Comparison of ENCODE assay signal across 18 mouse cellular contexts in the genomic region with DNA sequence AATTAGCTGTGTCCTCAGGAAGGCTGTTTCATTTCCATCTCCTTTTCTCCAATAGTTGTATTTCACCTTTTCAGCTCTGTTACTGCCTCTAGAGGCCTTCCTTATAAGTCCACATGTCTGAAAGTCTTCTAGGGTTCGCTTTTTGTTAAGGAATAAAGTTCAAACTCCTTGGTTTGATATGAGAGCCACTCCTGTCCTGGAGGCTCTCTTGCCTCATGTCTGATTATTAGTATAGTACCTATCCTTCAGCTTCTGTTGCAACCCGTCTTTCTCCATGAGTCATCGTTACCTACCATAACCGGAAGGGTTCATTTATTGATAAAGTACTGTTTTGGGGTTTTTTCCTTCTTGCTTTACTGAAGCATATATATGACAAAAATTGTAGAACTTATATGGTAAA.
"Had no signal": no experiment of that assay in that cellular context is flagged by ENCODE, and none has a peak within 500 bp of the region (broad histone marks: within the 10 kb centered on the region; RNA-seq: fewer than 3 reads in every experiment).

No protein-coding gene starts in this region.

- H3K9ac ChIP-seq: lung, embryonic 14.5 days; midbrain, embryonic 12.5 days; neural tube, embryonic 13.5 days; neural tube, embryonic 15.5 days had no signal

- ATAC-seq: midbrain, embryonic 16.5 days had no signal

- H3K4me3 ChIP-seq: midbrain, embryonic 10.5 days; midbrain, embryonic 12.5 days; myocyte; neural tube, embryonic 13.5 days; neural tube, embryonic 15.5 days had no signal

- H3K27ac ChIP-seq: midbrain, embryonic 10.5 days; midbrain, embryonic 12.5 days; neural tube, embryonic 13.5 days; neural tube, embryonic 15.5 days had no signal

- DNase-seq: lung, embryonic 14.5 days; lung, postnatal 10 days; lung, postnatal 4 days; midbrain, embryonic 14.5 days; retina, postnatal 1 day; right cerebral cortex, adult 18-20 months; right cerebral cortex, postnatal 25 days; right cerebral cortex, postnatal 4 days; spleen, adult 18-20 months; thymus, adult 18-20 months; thymus, postnatal 14 days; thymus, postnatal 36 days had no signal

- H3K36me3 ChIP-seq: midbrain, embryonic 12.5 days; neural tube, embryonic 13.5 days; neural tube, embryonic 15.5 days had no signal

- H3K4me2 ChIP-seq: lung, embryonic 14.5 days; midbrain, embryonic 12.5 days; neural tube, embryonic 13.5 days; neural tube, embryonic 15.5 days had no signal

- H3K27me3 ChIP-seq: midbrain, embryonic 12.5 days; neural tube, embryonic 13.5 days; neural tube, embryonic 15.5 days had no signal
